Mouse (Mus musculus): ENCODE measurements around the gene Bcas2. TPM values are rescaled to one million over a fixed set of nuclear protein-coding genes. Genes with fewer than 3 reads are reported as not detected.
"Not testable (repeated sequence)": the region's sequence is repeated elsewhere in the genome, so short reads cannot be mapped to it uniquely, and the experiment has no call there.

The Bcas2 gene
- polyA plus RNA-seq, 1 experiment = 124 TPM

DNA sequence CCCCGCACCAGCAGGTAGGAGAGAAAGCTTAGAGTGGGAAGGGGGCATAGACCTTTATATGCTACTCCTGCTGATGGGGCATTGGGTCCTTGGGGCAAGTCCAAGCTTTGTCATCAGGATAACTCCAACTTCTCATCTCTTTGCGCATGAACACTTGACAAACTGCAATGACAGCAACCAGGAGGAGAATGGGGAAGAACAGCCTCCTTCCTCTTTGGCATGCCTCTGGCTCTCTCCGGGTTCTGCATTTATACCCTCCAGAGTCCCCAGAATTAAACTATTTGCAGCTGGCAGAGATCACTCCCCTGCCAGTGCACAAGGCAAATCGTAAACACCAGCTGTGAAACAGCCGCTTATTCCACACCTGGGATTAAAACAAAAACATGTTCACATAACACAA lies 42.1 kb downstream of the Bcas2 start:
- DNase-seq (ENCODE audit: extremely low spot score in 1 of 2, low spot score in 1 of 2) = no peak

DNA sequence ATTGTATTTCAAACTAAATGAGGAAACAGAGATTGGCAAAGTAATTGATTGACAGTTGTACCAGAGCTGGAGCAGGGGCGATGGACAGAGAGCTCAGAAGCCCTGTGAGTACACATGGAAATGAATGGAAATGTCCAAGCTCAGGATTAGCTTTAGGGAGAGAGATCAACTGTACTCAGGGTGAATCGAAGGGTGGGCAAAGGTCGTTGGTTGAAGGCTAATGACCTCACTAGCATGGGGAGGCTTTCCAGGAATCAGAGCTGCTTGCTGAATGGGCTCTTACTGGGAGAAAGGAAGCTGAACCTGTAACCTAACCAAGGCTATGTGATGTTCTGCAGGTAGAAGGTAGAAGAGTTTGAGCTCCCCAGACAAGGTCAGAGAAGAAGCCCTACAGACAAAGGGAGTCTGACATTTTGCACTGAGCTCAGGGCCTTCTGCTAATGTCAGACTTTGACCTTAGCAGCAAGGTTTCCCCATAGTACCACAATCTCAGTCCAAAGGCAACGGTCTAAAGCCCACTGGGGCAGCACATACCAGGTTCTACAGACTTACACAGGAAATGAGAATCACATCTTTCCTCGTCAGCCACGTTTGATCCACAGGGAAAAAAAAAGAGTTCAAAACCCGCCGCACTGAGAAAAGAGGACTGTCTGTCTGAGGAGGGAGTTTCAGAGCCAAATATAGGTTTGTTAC lies 43.3 kb downstream of the Bcas2 start:
- DNase-seq (ENCODE audit: extremely low spot score in 1 of 2, low spot score in 1 of 2) = no peak

DNA sequence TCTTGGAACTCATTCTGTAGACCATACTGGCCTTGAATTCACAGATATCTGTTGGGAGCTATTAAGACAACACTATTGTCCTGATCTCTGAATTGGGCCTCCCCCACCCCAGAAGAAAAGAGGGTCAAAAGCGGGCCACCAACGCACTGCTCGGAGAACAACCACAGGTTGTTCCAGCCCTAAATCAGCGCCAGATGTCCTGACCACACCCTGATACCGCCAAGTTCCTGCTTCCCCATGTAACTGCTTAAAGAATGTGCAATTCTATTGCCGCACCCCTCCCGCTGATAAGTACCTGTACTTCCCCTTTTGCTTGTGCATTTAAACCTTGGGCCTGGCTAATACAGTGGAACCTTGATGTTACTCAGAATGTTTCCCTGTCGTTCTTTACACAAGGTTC lies 43.9 kb downstream of the Bcas2 start:
- DNase-seq (ENCODE audit: extremely low spot score in 1 of 2, low spot score in 1 of 2) = not testable (repeated sequence)

DNA sequence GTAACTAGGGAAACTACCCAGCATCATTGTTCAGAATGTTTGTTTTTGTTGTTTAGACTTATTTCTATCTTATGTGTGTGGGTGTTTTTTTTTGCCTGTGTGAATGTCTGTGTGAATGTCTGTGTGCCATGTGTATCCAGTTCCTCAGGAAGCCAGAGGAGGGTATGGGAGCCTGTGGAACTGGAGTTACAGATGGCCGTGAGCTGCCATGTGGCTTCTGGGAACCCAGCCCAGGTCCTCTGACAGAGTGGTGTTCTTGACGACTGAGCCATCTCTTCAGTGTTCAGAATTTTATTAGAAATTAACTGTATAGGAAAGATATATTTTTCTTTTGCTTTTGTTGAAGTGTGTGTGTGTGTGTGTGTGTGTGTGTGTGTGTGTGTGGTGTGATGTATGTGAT lies 50.0 kb downstream of the Bcas2 start:
- no peak for DNase-seq (ENCODE audit: extremely low spot score in 1 of 2, low spot score in 1 of 2)

DNA sequence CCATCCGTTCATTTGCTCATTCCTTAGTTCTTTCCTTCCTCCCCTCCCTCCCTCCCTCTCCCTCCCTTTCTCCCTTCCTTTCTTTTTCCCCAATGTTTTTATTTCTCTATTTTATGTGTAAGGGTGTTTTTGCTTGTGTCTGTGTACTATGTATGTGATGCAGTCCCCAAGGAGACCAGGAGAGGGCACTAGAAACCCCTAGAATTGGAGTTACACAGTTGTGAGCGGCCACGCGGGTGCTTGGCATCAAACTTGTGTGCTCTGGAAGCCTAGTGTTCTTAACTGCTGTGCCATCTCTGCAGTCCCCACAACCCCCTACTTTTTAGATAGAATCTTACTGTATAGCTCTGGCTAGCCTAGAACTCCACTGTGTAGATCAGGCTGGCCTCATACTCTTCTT lies 52.3 kb downstream of the Bcas2 start:
- DNase-seq (ENCODE audit: extremely low spot score in 1 of 2, low spot score in 1 of 2) = no peak

DNA sequence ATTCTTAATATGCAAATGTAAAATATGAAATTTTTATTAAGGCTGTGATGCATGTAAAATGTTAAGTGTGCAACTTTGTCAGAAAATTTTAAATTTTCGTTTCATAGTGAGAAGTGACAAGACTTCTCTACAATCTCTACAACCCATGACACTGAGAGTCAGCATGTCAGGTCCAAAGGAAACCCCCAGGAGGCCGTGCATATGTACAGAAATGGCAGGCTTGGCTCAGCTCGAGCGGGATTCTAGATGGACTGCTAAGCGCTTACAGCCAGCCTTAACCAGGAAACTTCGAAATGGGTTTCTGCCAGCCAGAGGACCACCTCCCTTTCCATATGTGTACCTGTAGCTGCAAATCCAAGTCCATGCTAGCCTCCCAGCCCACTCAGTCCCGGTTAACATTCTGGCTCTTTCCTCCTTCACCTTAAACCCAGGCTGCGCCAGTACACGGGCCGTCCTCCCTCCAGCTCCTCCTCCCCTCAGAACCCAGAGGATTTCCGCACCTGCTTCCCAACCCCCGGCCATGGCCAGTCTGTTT lies 52.8 kb downstream of the Bcas2 start:
- DNase-seq (ENCODE audit: extremely low spot score in 1 of 2, low spot score in 1 of 2) = no peak

DNA sequence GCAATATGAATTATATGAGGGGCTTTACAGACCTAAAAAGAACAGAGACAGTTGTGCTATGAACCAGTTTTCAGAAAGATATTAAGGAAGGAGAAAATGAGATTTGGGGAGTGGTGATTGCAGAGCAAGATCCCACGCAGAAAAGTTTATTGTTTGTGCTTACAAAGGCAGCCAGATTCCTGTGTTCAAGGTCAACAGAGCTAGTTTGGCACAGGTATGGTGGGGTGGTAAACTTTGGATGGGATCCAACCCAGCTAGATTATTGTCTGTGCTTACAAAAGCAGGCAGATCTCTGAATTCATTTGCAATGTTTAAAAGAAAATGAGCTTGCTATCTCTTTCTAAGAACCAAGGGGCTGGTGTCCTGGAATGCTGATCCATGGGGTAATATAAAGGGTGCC lies 56.3 kb downstream of the Bcas2 start:
- no peak for DNase-seq (ENCODE audit: extremely low spot score in 1 of 2, low spot score in 1 of 2)

Other genes with a start within 250 kb of the Bcas2 start
- not detected in 2 replicates for gene Sycp1, start 235.6 kb upstream of the Bcas2 start, polyA plus RNA-seq (2012; rRNA removed)
- 0.04 TPM in 1 of 2 replicates, not detected in the other for gene Nr1h5, start 207.5 kb upstream of the Bcas2 start, polyA plus RNA-seq (2012; rRNA removed)
- gene Sike1, start 175.9 kb upstream of the Bcas2 start, polyA plus RNA-seq (2012; rRNA removed) = 34.4 and 36.9 TPM in 2 replicates
- 88.3 and 91.6 TPM in 2 replicates for gene Csde1, start 151.2 kb upstream of the Bcas2 start, polyA plus RNA-seq (2012; rRNA removed)
- gene Nras, start 113.4 kb upstream of the Bcas2 start, polyA plus RNA-seq (2012; rRNA removed) = 34.4 and 34.5 TPM in 2 replicates
- not detected in 2 replicates for gene Ampd1, start 97.6 kb upstream of the Bcas2 start, polyA plus RNA-seq (2012; rRNA removed)
- 1.3 and 1.5 TPM in 2 replicates for gene Dennd2c, start 69.1 kb upstream of the Bcas2 start, polyA plus RNA-seq (2012; rRNA removed)
- gene Trim33, start 107.6 kb downstream of the Bcas2 start, polyA plus RNA-seq (2012; rRNA removed) = 20.0 and 21.0 TPM in 2 replicates